Mouse (Mus musculus) central nervous system, embryonic 18 days (tissue): ENCODE data around the gene Zfp60. TPM values are rescaled to one million over a fixed set of nuclear protein-coding genes. Genes with fewer than 3 reads are reported as not detected.

ENCODE experiments used
- polyA plus RNA-seq: library from polyadenylated mRNA; depleted of rRNA; stranded (reverse); fragments of >200 nt; gene quantifications from 2 replicates; pipeline ENCODE4 v1.2.3, GENCODE M21; 2012; rRNA removed

Gene Zfp60
- 35.4 and 36.0 TPM in 2 replicates for polyA plus RNA-seq

DNA sequence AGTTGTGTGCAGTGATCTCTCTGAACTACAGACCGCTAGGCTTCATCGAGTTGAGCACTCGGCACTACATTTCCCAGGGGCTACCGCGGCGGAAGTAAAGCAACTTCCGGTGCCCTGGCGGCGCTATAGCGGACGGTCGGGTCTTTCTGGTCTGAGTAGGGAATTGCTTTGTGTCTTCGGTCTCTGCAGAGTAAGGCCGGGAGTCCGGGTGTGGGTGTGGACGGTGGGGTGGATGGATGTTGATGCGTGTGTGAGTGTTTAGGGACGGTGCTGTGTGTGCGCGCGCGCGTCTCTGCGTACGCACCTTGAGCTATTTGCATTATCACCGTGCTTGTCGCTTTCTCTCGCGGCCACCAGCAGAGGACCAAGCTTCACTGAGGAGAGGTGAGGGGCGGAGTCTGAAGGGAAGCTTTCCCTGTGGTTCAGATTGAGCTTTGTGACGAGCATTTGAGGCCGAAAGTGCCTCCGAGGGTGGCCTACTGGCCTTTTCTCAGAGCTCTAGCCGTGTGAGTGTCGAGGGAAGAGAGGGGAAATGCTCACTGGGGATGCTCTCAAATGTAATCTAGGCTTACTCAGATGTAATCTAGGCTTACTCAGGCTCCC lies at the start of gene Zfp60:
Gene Zfp60, plus strand, starts transcription at position 109 of the 603 bp plus-strand sequence.

DNA sequence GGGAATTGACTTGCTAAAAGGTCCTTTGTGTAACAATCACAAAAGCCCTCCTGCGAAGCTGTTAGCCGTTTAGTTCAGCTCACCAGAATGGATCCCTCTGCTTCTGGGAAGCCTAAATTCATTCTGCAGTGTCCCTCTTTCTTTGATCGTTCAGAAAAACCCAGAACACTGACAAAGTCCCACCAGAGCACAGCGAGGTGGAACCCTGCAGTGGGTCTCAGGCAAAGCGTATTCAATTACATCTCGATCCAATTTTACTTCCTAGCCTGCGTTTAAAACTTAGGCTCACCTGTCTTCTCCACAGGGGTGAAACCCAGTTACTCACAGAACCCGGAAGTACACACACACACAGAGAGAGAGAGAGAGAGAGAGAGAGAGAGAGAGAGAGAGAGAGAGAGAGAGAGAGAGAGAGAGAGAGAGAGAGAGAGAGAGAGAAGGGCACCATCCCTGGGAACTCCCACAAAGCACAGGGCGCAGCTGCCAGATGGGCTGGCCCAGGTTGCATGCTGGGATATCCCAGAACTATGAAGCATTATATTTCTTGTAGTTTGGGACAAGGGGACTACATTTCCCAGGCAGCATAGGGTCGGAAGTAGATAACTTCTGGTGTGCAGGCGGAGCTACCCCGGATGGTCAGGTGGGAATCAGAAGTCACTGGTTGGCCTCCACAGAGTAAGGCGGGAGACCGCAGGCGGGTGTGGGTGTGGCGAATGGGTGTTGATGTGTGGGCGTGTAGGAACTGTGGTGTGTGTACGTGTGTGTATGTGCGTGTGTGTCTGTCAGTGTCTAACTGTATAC lies 42.2 kb upstream of the Zfp60 start, which contains the start of gene Zfp607b:
Gene Zfp607b, plus strand, starts transcription at position 526 of the 798 bp plus-strand sequence.

Other genes with a start within 250 kb of the Zfp60 start
- 4.4 and 5.2 TPM in 2 replicates for gene Sertad1, start 244.5 kb upstream of the Zfp60 start, polyA plus RNA-seq
- 1.3 and 2.6 TPM in 2 replicates for gene Prx, start 232.1 kb upstream of the Zfp60 start, polyA plus RNA-seq
- gene Hipk4, start 208.1 kb upstream of the Zfp60 start, polyA plus RNA-seq = 0.95 and 0.97 TPM in 2 replicates
- 255 TPM in 2 replicates for gene Pld3, start 178.2 kb upstream of the Zfp60 start, polyA plus RNA-seq
- gene 2310022A10Rik, start 178.2 kb upstream of the Zfp60 start, polyA plus RNA-seq = 39.4 and 40.2 TPM in 2 replicates
- 61.1 and 64.9 TPM in 2 replicates for gene Akt2, start 139.8 kb upstream of the Zfp60 start, polyA plus RNA-seq
- 87.6 and 93.0 TPM in 2 replicates for gene Ttc9b, start 77.5 kb upstream of the Zfp60 start, polyA plus RNA-seq
- 93.2 and 95.2 TPM in 2 replicates for gene Map3k10, start 56.8 kb upstream of the Zfp60 start, polyA plus RNA-seq
- gene Zfp607b, start 42.0 kb upstream of the Zfp60 start, polyA plus RNA-seq = 10.1 and 11.0 TPM in 2 replicates
- gene Zfp626, start 75.8 kb downstream of the Zfp60 start, polyA plus RNA-seq = 3.5 and 3.6 TPM in 2 replicates
- gene Zfp59, start 107.2 kb downstream of the Zfp60 start, polyA plus RNA-seq = 5.9 and 6.2 TPM in 2 replicates
- gene Zfp607a, start 126.1 kb downstream of the Zfp60 start, polyA plus RNA-seq = 1.1 and 1.2 TPM in 2 replicates
- gene Zfp974, start 198.1 kb downstream of the Zfp60 start, polyA plus RNA-seq = 8.6 and 9.4 TPM in 2 replicates
- 9.6 and 10.5 TPM in 2 replicates for gene Zfp780b, start 247.8 kb downstream of the Zfp60 start, polyA plus RNA-seq